Mouse (Mus musculus): ENCODE results near the gene Ptprn2.

GRCm38 (mm10) chr12:116861360-116862017 lies 376.0 kb downstream of the Ptprn2 start:
- no peak for TF ChIP-seq EP300 (IDR thresholded peaks at IDR 0.05; ENCODE audit: low read length)
- no peak for TF ChIP-seq ELF1 (IDR thresholded peaks at IDR 0.05; ENCODE audit: low read depth, low read length)
- TF ChIP-seq E2F4 (IDR thresholded peaks at IDR 0.05; ENCODE audit: insufficient replicate concordance, low read depth, low read length) = no peak
- TF ChIP-seq ZNF384 (IDR thresholded peaks at IDR 0.05; ENCODE audit: low read depth, low read length) = no peak
- TF ChIP-seq NRF1 (IDR thresholded peaks at IDR 0.05; ENCODE audit: low read depth, low read length) = no peak
- no peak for TF ChIP-seq CTCF (conservative IDR thresholded peaks at IDR 0.05 in 1 of 2, IDR thresholded peaks at IDR 0.05 in 1 of 2; ENCODE audit: low read depth in 2 of 2, low read length in 2 of 2)
- TF ChIP-seq POLR2A (IDR thresholded peaks at IDR 0.05; ENCODE audit: low read depth, low read length) = no peak
- no peak for TF ChIP-seq USF1 (IDR thresholded peaks at IDR 0.05; ENCODE audit: low read depth, low read length)
- TF ChIP-seq MAZ (IDR thresholded peaks at IDR 0.05; ENCODE audit: low read depth, low read length) = no peak
- TF ChIP-seq GABPA (IDR thresholded peaks at IDR 0.05; ENCODE audit: insufficient replicate concordance, low read depth, low read length) = no peak
